Mouse (Mus musculus) midbrain, embryonic 14.5 days (tissue): ENCODE results near the gene Rcbtb2. TPM values are rescaled to one million over a fixed set of nuclear protein-coding genes. Genes with fewer than 3 reads are reported as not detected.
A peak's percentile ranks its signal among the peaks of the same experiment; 100 is the strongest.

Experiments
- ATAC-seq: fragments of 200-750 bp; cut with Nextera tagmentation; 2 replicates; pipeline ENCODE4 v1.8.0; 2017; ENCODE audit warnings: moderate number of reproducible peaks, moderate library complexity; ENCODE audit not compliant: low FRiP score, low TSS enrichment
- DNase-seq: peaks from one replicate; pipeline ENCODE4 v3.0.0-alpha.2; 2015
- H3K27ac ChIP-seq: fragments of 300-500 bp; sonication (generic); replicated peaks from 2 replicates; pipeline ENCODE4 v1.5.1; 2014; ENCODE audit warnings: mild to moderate bottlenecking, low read depth, low read length, moderate library complexity
- H3K27me3 ChIP-seq: fragments of 300-500 bp; sonication (generic); 2 replicates; pipeline ENCODE4 v1.6.1; 2014; ENCODE audit warnings: low read length, control low read depth, mixed read lengths; ENCODE audit not compliant: control insufficient read depth, insufficient read depth
- H3K36me3 ChIP-seq: fragments of 300-500 bp; sonication (generic); 2 replicates; pipeline ENCODE4 v1.6.1; 2014; ENCODE audit warnings: low read length, control low read depth; ENCODE audit not compliant: control insufficient read depth, insufficient read depth
- H3K4me1 ChIP-seq: fragments of 300-500 bp; sonication (generic); 2 replicates; pipeline ENCODE4 v1.6.1; 2014; ENCODE audit warnings: mild to moderate bottlenecking, antibody characterized with exemption, low read length, control low read depth; ENCODE audit not compliant: control insufficient read depth, insufficient read depth
- H3K4me2 ChIP-seq: fragments of 300-500 bp; sonication (generic); 2 replicates; pipeline ENCODE4 v1.6.1; 2014; ENCODE audit warnings: mild to moderate bottlenecking, low read length, moderate library complexity
- H3K4me3 ChIP-seq: fragments of 300-500 bp; sonication (generic); replicated peaks from 2 replicates; pipeline ENCODE4 v1.5.1; 2014; ENCODE audit warnings: low read depth, low read length
- H3K9ac ChIP-seq: fragments of 300-500 bp; sonication (generic); replicated peaks from 2 replicates; pipeline ENCODE4 v1.6.1; 2014; ENCODE audit warnings: mild to moderate bottlenecking, low read length, moderate library complexity
- H3K9me3 ChIP-seq: fragments of 300-500 bp; sonication (generic); 2 replicates; pipeline ENCODE4 v1.6.1; 2016; ENCODE audit warnings: low read length, control low read depth, mixed read lengths; ENCODE audit not compliant: control insufficient read depth
- WGBS: fragments of 180-500 bp; shearing (Covaris S2); extraction: QIAGEN DNeasy Blood & Tissue Kit; methylation state at CpG from one replicate; pipeline ENCODE4 v1.1.7; 2014; 5-methylcytosine and 5-hydroxymethylcytosine counted together
- polyA plus RNA-seq: library from polyadenylated mRNA; unstranded; fragments of >200 nt; fragmentation: Nextera tagmentation; extraction: Ambion mirVana; gene quantifications from 2 replicates; pipeline ENCODE4 v1.2.1, GENCODE M21; 2014

Gene Rcbtb2
- polyA plus RNA-seq, 1 experiment from 2014 or later: 80.0 TPM

GRCm38 (mm10) chr14:73173662-73174061 lies 50.8 kb downstream of the Rcbtb2 start:
- no peak overlapping the region for H3K4me2 ChIP-seq
- H3K4me3 ChIP-seq: no peak overlapping the region
- H3K27ac ChIP-seq: no peak overlapping the region
- no peaks in the 10 kb centered on the region for H3K9me3 ChIP-seq
- WGBS: 91% methylated on average over 11 of the region's 11 CpGs
- DNase-seq (no peak), ATAC-seq (no peak)
- H3K27me3 ChIP-seq: no peaks in the 10 kb centered on the region
- no peaks in the 10 kb centered on the region for H3K4me1 ChIP-seq
- H3K9ac ChIP-seq: no peak overlapping the region
- peaks cover 72% of the 10 kb centered on the region for H3K36me3 ChIP-seq

GRCm38 (mm10) chr14:73174091-73174995 lies 51.5 kb downstream of the Rcbtb2 start:
- Histone ChIP-seq H3K9ac (no peak overlapping the region), H3K4me1 (no peaks in the 10 kb centered on the region), H3K36me3 (peaks cover 78% of the 10 kb centered on the region), H3K9me3 (no peaks in the 10 kb centered on the region), H3K27me3 (no peaks in the 10 kb centered on the region), H3K4me2 (no peak overlapping the region), H3K4me3 (no peak overlapping the region), H3K27ac (no peak overlapping the region)
- no peak for DNase-seq
- 88% methylated on average over 7 of the region's 7 CpGs for WGBS
- no peak for ATAC-seq

- H3K27me3 ChIP-seq: no peaks in the 10 kb centered on the region
- peaks cover 81% of the 10 kb centered on the region for H3K36me3 ChIP-seq
- 96% methylated on average over 1 of the region's 1 CpGs for WGBS
- H3K4me2 ChIP-seq: no peak overlapping the region
- ATAC-seq (no peak), DNase-seq (no peak)
- H3K4me1 ChIP-seq: no peaks in the 10 kb centered on the region
- no peak overlapping the region for H3K4me3 ChIP-seq
- no peaks in the 10 kb centered on the region for H3K9me3 ChIP-seq
- no peak overlapping the region for H3K27ac ChIP-seq
- no peak overlapping the region for H3K9ac ChIP-seq
Observed at GRCm38 (mm10) chr14:73175031-73175430, 52.2 kb downstream of the Rcbtb2 start.

GRCm38 (mm10) chr14:73175814-73176213 lies 53.0 kb downstream of the Rcbtb2 start:
- H3K36me3 ChIP-seq: peaks cover 76% of the 10 kb centered on the region

GRCm38 (mm10) chr14:73176266-73176665 lies 53.4 kb downstream of the Rcbtb2 start:
- no peaks in the 10 kb centered on the region for H3K9me3 ChIP-seq
- DNase-seq (no peak), ATAC-seq (no peak)
- no peak overlapping the region for H3K4me3 ChIP-seq
- peaks cover 72% of the 10 kb centered on the region for H3K36me3 ChIP-seq
- H3K27ac ChIP-seq: no peak overlapping the region
- no peak overlapping the region for H3K9ac ChIP-seq
- H3K4me2 ChIP-seq: no peak overlapping the region
- WGBS: 91% methylated on average over 5 of the region's 5 CpGs
- no peaks in the 10 kb centered on the region for H3K27me3 ChIP-seq
- no peaks in the 10 kb centered on the region for H3K4me1 ChIP-seq

More at GRCm38 (mm10) chr14:73175814-73176213, 53.0 kb downstream of the Rcbtb2 start:
- Histone ChIP-seq H3K4me3 (no peak overlapping the region), H3K9me3 (no peaks in the 10 kb centered on the region), H3K4me2 (no peak overlapping the region), H3K4me1 (no peaks in the 10 kb centered on the region), H3K9ac (no peak overlapping the region), H3K27ac (no peak overlapping the region), H3K27me3 (no peaks in the 10 kb centered on the region)
- DNase-seq: no peak
- WGBS: 91% methylated on average over 6 of the region's 6 CpGs
- no peak for ATAC-seq

GRCm38 (mm10) chr14:73177961-73178360 lies 55.1 kb downstream of the Rcbtb2 start:
- Histone ChIP-seq H3K27ac (no peak overlapping the region), H3K4me3 (no peak overlapping the region), H3K9ac (no peak overlapping the region), H3K4me2 (no peak overlapping the region), H3K9me3 (no peaks in the 10 kb centered on the region), H3K36me3 (peaks cover 79% of the 10 kb centered on the region), H3K4me1 (no peaks in the 10 kb centered on the region), H3K27me3 (no peaks in the 10 kb centered on the region)
- no peak for ATAC-seq
- WGBS: 90% methylated on average over 11 of the region's 11 CpGs
- no peak for DNase-seq

- Histone ChIP-seq H3K36me3 (peaks cover 70% of the 10 kb centered on the region), H3K9ac (no peak overlapping the region), H3K4me3 (no peak overlapping the region), H3K9me3 (no peaks in the 10 kb centered on the region), H3K4me2 (no peak overlapping the region), H3K27ac (no peak overlapping the region), H3K27me3 (no peaks in the 10 kb centered on the region), H3K4me1 (no peaks in the 10 kb centered on the region)
- DNase-seq (no peak), ATAC-seq (no peak)
- WGBS: 94% methylated on average over 4 of the region's 4 CpGs
Observed at GRCm38 (mm10) chr14:73179221-73179681, 56.4 kb downstream of the Rcbtb2 start.

- peaks cover 67% of the 10 kb centered on the region for H3K36me3 ChIP-seq
Observed at GRCm38 (mm10) chr14:73180671-73181070, 57.8 kb downstream of the Rcbtb2 start.

GRCm38 (mm10) chr14:73181144-73181543 lies 58.3 kb downstream of the Rcbtb2 start:
- Histone ChIP-seq H3K4me3 (no peak overlapping the region), H3K27me3 (no peaks in the 10 kb centered on the region), H3K36me3 (peaks cover 65% of the 10 kb centered on the region), H3K9ac (no peak overlapping the region), H3K27ac (no peak overlapping the region), H3K9me3 (no peaks in the 10 kb centered on the region), H3K4me2 (no peak overlapping the region), H3K4me1 (no peaks in the 10 kb centered on the region)
- WGBS: 54% methylated on average over 2 of the region's 2 CpGs
- DNase-seq (peak; percentile 42), ATAC-seq (no peak)

More at GRCm38 (mm10) chr14:73180671-73181070, 57.8 kb downstream of the Rcbtb2 start:
- H3K4me1 ChIP-seq: no peaks in the 10 kb centered on the region
- no peaks in the 10 kb centered on the region for H3K27me3 ChIP-seq
- no peaks in the 10 kb centered on the region for H3K9me3 ChIP-seq
- DNase-seq (no peak), ATAC-seq (no peak)
- H3K4me2 ChIP-seq: no peak overlapping the region
- H3K9ac ChIP-seq: no peak overlapping the region
- WGBS: 91% methylated on average over 3 of the region's 3 CpGs
- H3K27ac ChIP-seq: no peak overlapping the region
- no peak overlapping the region for H3K4me3 ChIP-seq
